Comparison of ENCODE assay signal across 20 mouse cellular contexts in the genomic region with DNA sequence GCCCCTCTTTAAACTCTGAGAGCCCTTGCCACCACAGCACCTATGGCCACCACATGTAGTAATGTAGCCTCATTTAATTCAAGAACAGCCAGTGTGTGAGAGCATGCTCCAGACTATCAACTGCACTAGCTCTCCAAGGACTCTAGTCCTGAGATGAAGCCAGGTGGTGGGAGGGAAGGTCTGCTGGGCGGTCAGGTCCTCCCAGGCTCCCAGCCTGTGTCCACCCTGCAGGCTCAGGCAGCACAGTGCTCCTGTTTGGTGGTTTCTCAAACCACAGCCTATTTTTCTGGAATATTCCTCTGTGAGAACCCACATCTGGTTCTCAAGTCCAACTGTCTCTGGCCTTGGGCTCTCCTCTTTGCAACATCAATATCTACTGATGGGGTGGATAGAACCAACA.
DNase-seq lines count a peak whose midpoint lies in the region; ATAC-seq lines count a peak whose summit lies in the region.
"Had no signal": no experiment of that assay in that cellular context is flagged by ENCODE, and none has a peak within 500 bp of the region (broad histone marks: within the 10 kb centered on the region; RNA-seq: fewer than 3 reads in every experiment).

No protein-coding gene starts in this region.

- no peak overlapping the region for H3K4me2 ChIP-seq in embryonic facial prominence, embryonic 13.5 days
- no peak overlapping the region for H3K4me2 ChIP-seq in heart, embryonic 11.5 days
- H3K4me2 ChIP-seq in hindbrain, embryonic 14.5 days (replicated peaks) = no peak overlapping the region
- H3K4me2 ChIP-seq: embryonic facial prominence, embryonic 15.5 days; heart, embryonic 15.5 days; hindbrain, embryonic 12.5 days had no signal

- peak; percentile 52; the same call in 1 of the 2 replicates for ATAC-seq in embryonic facial prominence, embryonic 13.5 days (ENCODE audit: insufficient number of reproducible peaks, insufficient read depth, low FRiP score, low TSS enrichment, low read depth)
- no peak for ATAC-seq in heart, embryonic 11.5 days (replicated peaks; ENCODE audit: insufficient number of reproducible peaks, low FRiP score, low TSS enrichment)
- ATAC-seq in hindbrain, embryonic 14.5 days (ENCODE audit: low FRiP score) = no peak
- ATAC-seq: CD4-positive, CD25-positive, alpha-beta regulatory T cell, adult 4 months; forebrain, embryonic 14.5 days; hindbrain, postnatal 0 days had no signal

- WGBS in embryonic facial prominence, embryonic 13.5 days = 86% methylated on average over 1 of the region's 1 CpGs
- 88% methylated on average over 1 of the region's 1 CpGs for WGBS in embryonic facial prominence, embryonic 10.5 days
- 76% methylated on average over 1 of the region's 1 CpGs for WGBS in heart, embryonic 11.5 days (ENCODE audit: insufficient replicate concordance)
- WGBS in hindbrain, embryonic 14.5 days = 92% methylated on average over 1 of the region's 1 CpGs

- no peaks in the 10 kb centered on the region; the same call in 1 of the 2 replicates for H3K27me3 ChIP-seq in embryonic facial prominence, embryonic 13.5 days
- no peaks in the 10 kb centered on the region for H3K27me3 ChIP-seq in embryonic facial prominence, embryonic 10.5 days (replicated peaks; ENCODE audit: low read depth, poor library complexity, severe bottlenecking)
- H3K27me3 ChIP-seq in heart, embryonic 11.5 days (ENCODE audit: control insufficient read depth, insufficient read depth, low read length) = no peaks in the 10 kb centered on the region
- no peaks in the 10 kb centered on the region for H3K27me3 ChIP-seq in hindbrain, embryonic 14.5 days (ENCODE audit: control insufficient read depth, insufficient read depth, low read length)
- H3K27me3 ChIP-seq: heart, embryonic 15.5 days; hindbrain, embryonic 12.5 days had no signal

- H3K27ac ChIP-seq in embryonic facial prominence, embryonic 13.5 days = peak overlapping the region; percentile 52; the same call in 1 of the 2 replicates
- no peak overlapping the region for H3K27ac ChIP-seq in embryonic facial prominence, embryonic 10.5 days (replicated peaks)
- no peak overlapping the region for H3K27ac ChIP-seq in heart, embryonic 11.5 days (ENCODE audit: low read depth, low read length)
- no peak overlapping the region for H3K27ac ChIP-seq in hindbrain, embryonic 14.5 days
- H3K27ac ChIP-seq: embryonic facial prominence, embryonic 15.5 days; forebrain, embryonic 10.5 days; heart, embryonic 15.5 days; hindbrain, embryonic 12.5 days; hindbrain, postnatal 0 days had no signal

- no peaks in the 10 kb centered on the region for H3K36me3 ChIP-seq in embryonic facial prominence, embryonic 13.5 days
- no peaks in the 10 kb centered on the region for H3K36me3 ChIP-seq in embryonic facial prominence, embryonic 10.5 days (replicated peaks)
- no peaks in the 10 kb centered on the region for H3K36me3 ChIP-seq in heart, embryonic 11.5 days (ENCODE audit: control insufficient read depth, insufficient read depth, low read length)
- H3K36me3 ChIP-seq in hindbrain, embryonic 14.5 days (replicated peaks; ENCODE audit: control insufficient read depth, insufficient read depth) = no peaks in the 10 kb centered on the region
- H3K36me3 ChIP-seq: embryonic facial prominence, embryonic 15.5 days; forebrain, embryonic 10.5 days; heart, embryonic 15.5 days; hindbrain, embryonic 12.5 days had no signal

- peaks cover 24% of the 10 kb centered on the region for H3K4me1 ChIP-seq in embryonic facial prominence, embryonic 13.5 days
- H3K4me1 ChIP-seq in embryonic facial prominence, embryonic 10.5 days = no peaks in the 10 kb centered on the region
- H3K4me1 ChIP-seq in heart, embryonic 11.5 days (ENCODE audit: control insufficient read depth, insufficient read depth, low read length) = no peaks in the 10 kb centered on the region
- H3K4me1 ChIP-seq in hindbrain, embryonic 14.5 days (replicated peaks; ENCODE audit: control insufficient read depth, insufficient read depth, low read length) = no peaks in the 10 kb centered on the region
- H3K4me1 ChIP-seq: forebrain, embryonic 10.5 days; heart, embryonic 15.5 days; hindbrain, embryonic 12.5 days had no signal

- H3K9me3 ChIP-seq in embryonic facial prominence, embryonic 13.5 days = no peaks in the 10 kb centered on the region
- H3K9me3 ChIP-seq in embryonic facial prominence, embryonic 10.5 days = no peaks in the 10 kb centered on the region
- H3K9me3 ChIP-seq in heart, embryonic 11.5 days (replicated peaks; ENCODE audit: control insufficient read depth, low read length) = no peaks in the 10 kb centered on the region
- no peaks in the 10 kb centered on the region for H3K9me3 ChIP-seq in hindbrain, embryonic 14.5 days (ENCODE audit: control insufficient read depth, low read length)
- H3K9me3 ChIP-seq: embryonic facial prominence, embryonic 15.5 days; forebrain, embryonic 10.5 days; heart, embryonic 15.5 days; hindbrain, embryonic 12.5 days had no signal

- no peak overlapping the region for H3K9ac ChIP-seq in embryonic facial prominence, embryonic 13.5 days
- no peak overlapping the region for H3K9ac ChIP-seq in heart, embryonic 11.5 days (ENCODE audit: low read depth, low read length)
- no peak overlapping the region for H3K9ac ChIP-seq in hindbrain, embryonic 14.5 days
- H3K9ac ChIP-seq: embryonic facial prominence, embryonic 15.5 days; heart, embryonic 15.5 days; hindbrain, embryonic 12.5 days had no signal

- no peak overlapping the region for H3K4me3 ChIP-seq in embryonic facial prominence, embryonic 13.5 days
- H3K4me3 ChIP-seq in embryonic facial prominence, embryonic 10.5 days = no peak overlapping the region
- no peak overlapping the region for H3K4me3 ChIP-seq in heart, embryonic 11.5 days (ENCODE audit: low read depth, low read length)
- H3K4me3 ChIP-seq in hindbrain, embryonic 14.5 days (replicated peaks; ENCODE audit: low read length) = no peak overlapping the region
- H3K4me3 ChIP-seq: embryonic facial prominence, embryonic 15.5 days; erythroblast, embryonic 14.5 days; forebrain, embryonic 10.5 days; heart, embryonic 15.5 days; hindbrain, embryonic 12.5 days had no signal

- no peak for DNase-seq in embryonic facial prominence, embryonic 10.5 days (ENCODE audit: low spot score)
- DNase-seq in heart, adult 9 months (ENCODE audit: low spot score in 2 of 2) = peak; percentile 8 to 22
- DNase-seq in testis, postnatal 14 days (ENCODE audit: low spot score) = peak; percentile 43
- no peak for DNase-seq in testis, postnatal 10 days (ENCODE audit: low spot score)
- no peak for DNase-seq in hindbrain, embryonic 14.5 days (ENCODE audit: low spot score)
- DNase-seq: adrenal gland, postnatal 10 days; B cell, adult 2 months; cerebellum, adult 11 months; cerebellum, adult 8-10 months; heart, postnatal 36 days had no signal

Comparison
In these comparisons a context has a peak if more than half of its experiments do, and no peak if none do; other contexts are left out.
1. DNase-seq: peak in heart, adult 9 months (2 of 2) and testis, postnatal 14 days (single experiment); none in embryonic facial prominence, embryonic 10.5 days (single experiment), testis, postnatal 10 days (single experiment) and hindbrain, embryonic 14.5 days (single experiment).